Mouse (Mus musculus): ENCODE results near the gene 2010111I01Rik.

DNA sequence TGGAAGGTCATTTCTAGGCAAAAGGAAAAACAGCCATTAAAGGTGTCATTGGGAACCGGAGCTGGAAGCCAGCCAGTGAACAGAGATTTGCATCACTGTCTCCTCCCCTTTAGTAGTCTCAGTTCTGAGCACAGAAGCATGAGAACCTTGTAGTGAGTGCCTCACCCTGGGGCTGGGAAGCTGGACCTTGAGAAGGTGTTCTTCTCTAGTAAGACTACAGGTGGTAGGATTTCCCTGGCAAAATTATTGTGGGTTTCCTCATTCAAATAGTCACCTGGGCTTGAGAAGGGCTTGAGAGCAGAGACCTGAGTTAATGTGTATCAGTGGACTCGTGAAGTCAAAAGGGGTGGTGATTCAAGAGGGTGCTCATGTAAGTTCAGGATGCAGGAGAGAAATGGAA is 224.1 kb downstream of the 2010111I01Rik start:
- TF ChIP-seq EP300 (IDR thresholded peaks at IDR 0.05; ENCODE audit: low read depth) (no peak), CTCF (IDR thresholded peaks at IDR 0.05; ENCODE audit: low read depth) (no peak)

Data from heart, postnatal 0 days (tissue).